Mouse (Mus musculus): Measurements from ENCODE around the gene Tmem259.

The Tmem259 gene

DNA sequence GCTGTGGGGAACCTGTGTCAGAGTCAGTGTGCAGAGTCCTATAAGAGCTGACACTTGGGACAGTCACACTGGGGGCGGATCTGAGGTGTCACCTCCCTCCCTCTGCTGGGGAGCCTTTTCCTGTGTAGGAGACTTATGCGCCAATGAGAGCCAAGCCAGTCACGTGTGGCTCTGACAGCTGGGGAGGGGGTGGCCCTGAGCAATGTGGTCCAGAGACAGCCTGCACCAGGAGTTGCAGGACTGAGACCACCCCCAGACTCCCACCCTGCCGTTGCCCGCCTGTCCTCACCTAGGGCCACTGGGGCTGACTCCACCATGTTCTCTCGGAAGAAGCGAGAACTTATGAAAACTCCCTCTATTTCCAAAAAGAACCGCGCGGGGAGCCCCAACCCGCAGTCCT, 32.4 kb upstream of the Tmem259 start, which contains the start of gene Arhgap45:
Gene Arhgap45 (plus strand): TSS at position 143 of the 400 bp plus-strand sequence.
- no peak for DNase-seq (ENCODE audit: low read depth, low spot score)

DNA sequence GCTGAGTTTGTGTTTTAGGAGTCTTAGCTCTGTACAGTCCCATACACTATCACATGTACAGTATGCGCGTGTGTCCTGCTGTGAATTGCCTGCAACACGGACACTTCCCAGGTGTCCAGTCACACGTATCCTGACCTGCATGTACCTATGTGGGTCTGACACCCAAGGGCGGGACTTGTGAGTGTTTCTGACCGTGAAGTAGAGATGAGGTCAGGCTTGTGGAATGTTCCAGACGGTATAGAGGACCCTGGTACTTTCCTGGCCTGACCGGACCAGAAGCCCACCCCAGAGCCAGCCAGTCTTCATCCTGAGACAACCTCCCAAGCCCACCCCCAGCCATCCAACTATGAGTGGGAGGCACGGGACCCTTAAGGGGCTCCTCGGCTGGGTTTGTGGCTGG, 31.5 kb upstream of the Tmem259 start:
- DNase-seq (ENCODE audit: low read depth, low spot score) = no peak

DNA sequence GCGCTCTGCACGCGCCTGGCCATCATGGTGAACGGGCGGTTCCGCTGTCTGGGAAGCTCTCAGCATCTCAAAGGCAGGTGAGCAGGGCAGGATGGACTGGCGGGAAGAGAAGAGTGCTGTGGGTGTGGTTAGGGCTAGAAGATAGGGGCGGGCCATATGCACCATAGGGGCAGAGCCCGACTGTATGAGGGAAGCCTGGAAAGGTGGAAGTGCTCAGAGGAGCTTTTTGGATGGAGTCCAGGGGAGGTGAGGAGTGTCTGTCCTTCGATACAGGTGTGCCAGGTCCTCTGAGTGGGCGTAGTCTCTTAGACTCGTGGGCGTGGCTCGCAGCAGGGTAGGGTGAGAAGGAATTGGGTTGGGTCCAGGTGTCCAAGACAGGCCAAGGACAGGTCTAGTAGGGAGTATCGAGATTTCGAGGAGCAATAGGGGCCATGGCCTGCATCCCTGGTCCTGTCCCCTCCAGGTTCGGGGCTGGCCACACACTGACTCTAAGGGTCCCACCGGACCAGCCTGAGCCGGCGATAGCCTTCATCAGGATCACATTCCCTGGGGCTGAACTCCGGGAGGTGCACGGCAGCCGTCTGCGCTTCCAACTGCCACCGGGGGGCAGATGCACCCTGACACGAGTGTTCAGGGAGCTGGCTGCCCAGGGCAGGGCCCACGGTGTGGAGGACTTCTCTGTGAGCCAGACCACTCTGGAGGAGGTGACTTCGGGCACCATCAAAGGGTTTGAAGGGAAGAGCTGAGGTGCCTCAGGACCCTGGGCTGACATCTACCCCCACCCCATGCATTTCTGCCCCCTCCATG, 30.6 kb upstream of the Tmem259 start:
- DNase-seq (ENCODE audit: low read depth, low spot score) = no peak

DNA sequence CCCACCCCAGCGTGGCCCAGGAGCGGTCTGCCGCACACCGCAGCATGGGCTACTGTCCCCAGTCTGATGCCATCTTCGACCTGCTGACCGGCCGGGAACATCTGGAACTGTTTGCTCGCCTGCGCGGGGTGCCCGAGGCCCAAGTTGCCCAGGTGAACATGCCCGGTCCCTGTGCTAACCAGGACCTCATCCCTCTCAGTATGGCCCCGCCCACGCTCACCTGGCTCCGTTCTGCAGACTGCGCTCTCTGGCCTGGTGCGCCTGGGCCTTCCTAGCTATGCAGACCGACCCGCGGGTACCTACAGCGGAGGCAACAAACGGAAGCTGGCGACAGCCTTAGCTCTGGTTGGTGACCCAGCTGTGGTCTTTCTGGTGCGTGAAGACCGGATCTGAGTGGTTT, 29.5 kb upstream of the Tmem259 start:
- DNase-seq (ENCODE audit: low read depth, low spot score) = no peak

DNA sequence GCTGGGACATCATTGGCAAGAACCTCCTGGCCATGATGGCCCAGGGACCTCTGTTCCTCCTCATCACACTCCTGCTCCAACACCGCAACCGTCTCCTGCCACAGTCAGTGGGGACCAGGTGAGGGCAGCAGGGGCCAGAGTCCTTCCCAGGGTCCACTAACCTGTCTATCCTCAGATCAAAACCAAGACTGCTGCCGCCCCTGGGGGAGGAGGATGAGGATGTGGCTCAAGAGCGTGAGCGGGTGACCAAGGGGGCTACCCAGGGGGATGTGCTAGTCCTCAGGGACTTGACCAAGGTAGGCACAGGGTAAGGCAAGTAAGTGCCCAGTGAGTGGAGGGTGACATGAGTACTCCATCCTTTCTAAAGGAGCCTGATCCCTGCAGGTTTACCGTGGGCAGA, 27.6 kb upstream of the Tmem259 start:
- no peak for DNase-seq (ENCODE audit: low read depth, low spot score)

DNA sequence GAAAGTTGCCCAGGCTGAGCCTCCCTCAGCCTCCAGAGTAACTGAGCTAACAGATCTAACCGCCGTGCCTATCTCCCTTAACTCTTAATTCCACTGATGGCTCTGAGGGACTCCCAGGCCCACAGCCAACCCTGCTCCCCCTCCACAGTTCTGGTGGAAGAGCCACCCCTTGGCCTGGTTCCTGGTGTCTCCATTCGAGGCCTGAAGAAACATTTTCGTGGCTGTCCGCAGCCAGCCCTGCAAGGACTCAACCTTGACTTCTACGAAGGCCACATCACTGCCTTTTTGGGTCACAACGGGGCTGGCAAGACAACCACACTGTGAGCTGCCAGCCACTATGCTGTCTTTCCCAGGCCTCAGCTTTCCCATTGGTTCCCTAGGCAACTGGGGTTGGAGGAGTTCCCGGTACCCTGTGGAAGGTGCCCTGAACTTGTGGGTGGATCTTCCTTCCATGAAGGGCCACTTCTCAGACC, 20.1 kb upstream of the Tmem259 start:
- no peak for DNase-seq (ENCODE audit: low read depth, low spot score)

DNA sequence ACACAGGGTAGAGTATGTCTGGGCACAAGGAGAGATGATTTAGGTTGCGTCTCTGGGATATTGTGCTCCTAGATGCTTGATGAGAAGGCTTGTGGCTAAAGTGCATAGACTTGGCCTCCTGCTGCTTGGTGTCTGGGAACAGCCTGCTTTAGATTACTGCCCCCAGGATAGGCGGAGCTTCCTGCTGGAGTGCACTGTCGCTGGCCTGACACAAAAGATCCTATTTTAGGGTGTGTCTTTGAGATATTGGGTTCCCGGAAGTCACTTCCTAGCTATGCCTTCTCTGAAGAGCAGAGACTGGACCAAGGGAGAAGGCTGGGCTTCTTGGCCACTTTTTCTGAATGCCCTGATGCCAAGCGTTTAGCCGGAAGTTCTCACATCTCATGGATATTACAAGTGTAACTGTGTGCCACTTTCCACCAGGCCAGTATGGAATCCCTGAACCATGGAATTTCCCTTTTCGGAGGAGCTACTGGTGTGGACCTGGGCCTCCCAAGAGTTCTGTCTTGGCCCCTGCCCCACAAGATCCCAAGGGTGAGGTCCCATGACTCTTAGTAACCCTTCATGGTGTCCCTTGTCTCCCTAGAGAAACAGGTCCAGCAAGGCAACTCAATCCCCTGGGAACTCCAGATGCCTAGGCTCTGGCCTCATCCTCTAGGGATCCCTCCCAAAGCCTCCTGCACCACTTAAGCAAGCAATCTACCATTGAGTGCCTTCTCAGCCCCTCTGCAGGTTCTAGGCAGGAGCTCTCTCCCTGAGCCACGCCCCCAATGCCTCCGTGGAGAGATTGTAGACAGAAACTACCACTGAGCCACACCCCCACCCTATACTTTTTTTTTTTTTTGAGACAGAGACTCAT, 19.5 kb upstream of the Tmem259 start:
- no peak for DNase-seq (ENCODE audit: low read depth, low spot score)

DNA sequence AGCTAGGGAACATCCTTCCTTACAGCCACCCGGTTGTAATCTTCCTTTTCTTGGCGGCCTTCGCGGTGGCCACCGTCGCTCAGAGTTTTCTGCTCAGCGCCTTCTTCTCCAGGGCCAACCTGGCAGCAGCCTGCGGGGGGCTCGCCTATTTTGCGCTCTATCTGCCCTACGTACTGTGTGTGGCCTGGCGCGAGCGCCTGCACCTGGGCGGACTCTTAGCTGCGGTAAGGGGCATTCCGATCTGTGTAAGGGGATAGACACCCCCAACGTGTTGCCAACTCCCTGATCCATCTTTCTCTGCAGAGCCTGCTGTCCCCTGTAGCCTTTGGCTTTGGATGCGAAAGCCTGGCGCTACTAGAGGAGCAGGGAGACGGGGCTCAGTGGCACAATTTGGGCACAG, 18.7 kb upstream of the Tmem259 start:
- DNase-seq (ENCODE audit: low read depth, low spot score) = no peak

DNA sequence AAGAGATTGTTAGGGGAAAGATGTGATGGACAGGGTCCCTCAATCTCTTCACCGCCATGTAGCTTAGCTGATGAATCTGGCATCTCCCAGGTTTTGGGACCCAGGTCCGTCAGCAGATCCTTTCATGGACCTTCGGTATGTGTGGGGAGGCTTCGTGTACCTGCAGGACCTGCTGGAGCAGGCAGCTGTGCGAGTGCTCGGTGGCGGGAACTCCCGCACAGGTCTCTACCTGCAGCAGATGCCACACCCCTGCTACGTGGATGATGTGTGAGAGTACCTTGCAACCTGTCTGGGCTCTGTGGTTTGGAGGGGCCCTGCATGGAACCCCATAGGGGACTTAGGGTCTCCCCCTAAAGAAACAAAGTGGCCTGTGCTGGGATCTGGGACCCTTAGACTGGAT, 17.8 kb upstream of the Tmem259 start:
- no peak for DNase-seq (ENCODE audit: low read depth, low spot score)

DNA sequence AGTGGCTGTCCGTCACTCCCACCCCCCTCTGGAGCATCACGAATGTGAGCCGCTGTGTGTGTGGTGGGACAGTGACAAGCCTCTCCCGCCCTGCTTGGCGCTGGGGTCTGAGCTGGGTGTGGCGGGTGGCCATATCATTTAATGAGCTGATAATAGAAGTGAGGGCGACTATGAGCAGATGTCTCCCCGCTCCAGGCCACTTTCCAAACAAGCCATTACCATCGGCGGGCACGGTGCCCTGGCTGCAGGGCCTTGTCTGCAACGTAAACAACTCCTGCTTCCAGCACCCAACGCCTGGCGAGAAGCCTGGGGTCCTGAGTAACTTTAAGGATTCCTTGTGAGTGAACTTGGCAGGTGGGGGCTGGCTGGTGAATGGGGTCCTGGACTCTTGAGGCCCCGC, 13.7 kb upstream of the Tmem259 start:
- no peak for DNase-seq (ENCODE audit: low read depth, low spot score)

DNA sequence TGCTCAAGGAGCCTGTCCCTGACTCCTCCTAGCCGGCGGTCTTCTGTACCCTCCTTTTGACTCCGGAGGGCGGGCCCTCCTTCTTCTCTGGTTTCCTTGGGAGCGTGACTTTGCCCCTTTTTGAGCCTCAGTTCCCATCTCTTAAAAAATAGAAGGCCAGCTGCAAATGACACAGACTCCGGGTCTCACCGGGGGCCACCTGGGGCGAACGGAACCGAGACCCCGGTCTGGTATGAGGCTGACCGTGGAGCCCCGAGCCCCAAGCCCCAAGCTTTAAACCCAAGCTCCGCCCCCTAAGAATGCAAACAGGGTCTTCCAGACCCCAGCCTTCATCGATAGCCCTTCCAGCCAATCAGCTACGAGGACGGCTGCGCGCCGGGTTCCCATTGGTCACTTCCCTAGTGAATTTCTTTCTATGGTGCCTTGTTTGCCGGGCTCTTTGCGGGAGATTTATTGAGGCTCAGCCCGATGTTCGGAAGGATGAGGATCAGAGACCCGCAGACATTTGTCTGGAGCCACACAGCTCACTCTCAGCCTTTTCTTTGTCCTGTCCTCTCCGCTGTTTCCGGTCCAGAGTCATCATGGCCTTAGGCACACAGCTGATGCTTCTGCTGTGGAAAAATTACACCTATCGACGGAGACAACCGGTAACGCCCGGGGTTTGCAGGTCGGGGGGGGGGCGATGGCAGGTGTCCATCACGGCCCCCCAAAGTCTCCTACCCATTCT, 13.1 kb upstream of the Tmem259 start:
- DNase-seq (ENCODE audit: low read depth, low spot score) = no peak

DNA sequence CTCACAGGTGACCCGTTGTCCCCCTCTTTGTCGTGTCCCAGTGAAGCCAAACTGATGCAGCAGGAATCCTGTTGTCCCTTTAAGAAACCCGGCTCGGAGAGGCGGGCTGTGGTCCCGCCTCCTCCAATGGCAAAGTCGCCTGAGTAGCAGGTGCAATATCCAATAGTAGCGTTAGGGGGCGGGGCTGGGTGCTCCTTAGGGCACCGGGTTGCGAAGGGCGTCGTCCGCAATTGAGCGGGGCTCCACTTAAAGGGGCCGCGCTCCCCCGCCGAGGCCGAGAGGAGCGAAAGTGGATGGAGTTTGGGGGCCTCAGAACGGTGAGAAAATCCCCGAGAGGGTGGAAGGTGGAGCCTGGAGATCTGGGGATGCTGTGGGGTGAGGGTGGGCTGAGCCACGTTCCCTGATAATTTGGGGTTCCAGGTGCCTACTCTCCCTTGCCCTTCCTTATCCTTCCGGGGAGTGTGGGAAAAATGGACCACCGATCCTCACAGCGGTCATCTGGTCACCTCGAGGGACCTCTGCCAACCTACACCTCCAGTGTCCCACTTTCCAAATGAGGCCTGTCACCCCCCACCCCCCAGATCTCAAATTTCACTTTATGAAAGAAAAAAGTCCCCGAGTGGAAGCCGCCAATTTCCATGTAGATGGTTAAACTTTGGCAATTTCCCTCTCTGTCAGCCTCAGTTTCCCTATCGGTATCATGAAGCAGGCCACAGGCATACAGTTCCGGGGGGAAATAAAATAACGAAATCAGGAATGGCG, 12.3 kb upstream of the Tmem259 start, which contains the start of gene Abca7:
Gene Abca7 (plus strand): TSS at position 223 of the 762 bp plus-strand sequence.
- DNase-seq (ENCODE audit: low read depth, low spot score) = peak; percentile 83

DNA sequence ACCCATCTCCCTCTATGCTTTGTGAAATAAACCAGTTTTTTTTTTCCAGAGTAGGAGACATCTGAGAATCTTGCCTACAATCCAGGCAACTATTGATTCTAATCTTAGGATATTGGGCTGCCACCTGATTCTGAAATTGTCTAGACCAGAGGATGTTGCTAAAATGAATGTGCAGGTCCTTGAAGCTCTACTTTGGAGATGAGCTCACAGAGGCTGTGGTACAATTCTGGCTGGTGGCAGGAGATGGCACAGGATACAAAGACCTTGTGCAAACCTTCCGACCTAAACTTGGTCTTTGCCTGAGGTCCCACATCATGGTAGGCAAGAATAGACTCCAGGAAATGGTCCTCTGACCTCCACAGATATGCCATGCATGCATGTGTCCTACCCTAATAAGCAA, 11.5 kb upstream of the Tmem259 start:
- no peak for DNase-seq (ENCODE audit: low read depth, low spot score)

DNA sequence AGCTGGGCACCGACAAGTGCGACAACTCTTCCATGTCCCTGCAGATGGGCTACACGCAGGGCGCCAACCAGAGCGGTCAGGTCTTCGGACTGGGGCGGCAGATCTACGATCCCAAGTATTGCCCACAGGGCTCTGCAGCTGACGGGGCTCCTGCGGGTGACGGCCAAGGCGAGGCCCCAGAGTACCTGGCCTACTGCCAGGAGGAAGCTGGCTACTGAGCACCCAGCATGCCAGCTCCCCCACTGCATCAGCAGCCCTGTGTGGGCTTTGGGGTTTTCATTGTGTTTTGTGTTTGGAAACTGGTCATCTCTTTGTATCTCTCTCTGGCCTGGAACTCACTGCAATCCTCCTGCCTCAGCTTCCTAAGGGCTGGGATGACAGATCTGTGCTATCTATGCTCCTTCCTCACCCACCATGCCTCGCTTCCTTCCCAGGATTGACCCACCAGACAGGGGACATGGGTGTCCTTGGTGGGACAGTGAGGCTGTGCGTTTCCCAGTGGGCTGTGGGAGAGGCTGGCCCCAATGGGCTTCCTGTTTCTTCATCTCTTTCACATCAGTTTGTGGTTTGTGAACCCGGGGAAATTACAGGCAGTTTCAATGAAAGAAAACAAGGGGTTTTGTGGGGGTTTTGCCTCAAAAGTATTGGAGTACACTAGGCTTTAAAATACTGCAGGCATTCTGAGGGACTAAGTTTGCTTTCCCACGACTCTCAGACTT, 10.4 kb upstream of the Tmem259 start:
- no peak for DNase-seq (ENCODE audit: low read depth, low spot score)

DNA sequence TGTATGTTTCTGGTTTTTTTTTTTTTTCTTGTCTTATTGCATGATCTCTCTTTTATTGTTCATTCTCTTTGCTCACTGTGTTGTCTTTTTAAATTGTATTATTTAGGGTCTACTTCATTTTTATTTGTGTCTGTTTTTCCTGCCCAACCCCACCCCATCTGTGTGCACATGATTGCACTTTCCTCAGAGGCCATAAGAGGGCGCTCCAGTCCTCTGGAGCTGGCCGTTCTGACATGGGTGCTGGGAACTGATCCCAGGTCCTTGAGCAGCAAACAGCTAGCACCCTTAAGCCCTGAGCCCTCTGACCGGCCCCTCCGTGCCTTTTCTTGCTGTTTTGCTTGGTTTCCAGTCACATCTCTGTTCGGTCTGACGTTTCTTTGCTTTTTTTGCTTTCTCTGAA, 7.4 kb upstream of the Tmem259 start:
- no peak for DNase-seq (ENCODE audit: low read depth, low spot score)

DNA sequence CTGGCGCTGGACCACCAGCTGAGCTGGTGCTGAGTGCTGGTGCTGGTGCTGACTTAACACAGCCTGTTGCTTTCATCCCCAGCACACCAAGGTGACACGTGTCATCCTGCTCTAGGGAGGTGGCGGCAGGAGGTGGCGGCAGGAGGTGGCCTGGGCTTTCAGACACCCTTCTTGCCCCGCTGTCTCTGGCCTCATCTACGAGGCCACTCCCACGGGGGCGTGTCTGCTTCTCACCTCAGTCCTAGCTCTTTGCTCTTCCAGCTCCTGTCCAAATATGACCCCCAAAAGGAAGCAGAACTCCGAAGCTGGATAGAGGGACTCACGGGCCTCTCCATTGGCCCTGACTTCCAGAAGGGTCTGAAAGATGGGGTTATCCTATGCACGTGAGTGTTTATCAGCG, 7.0 kb upstream of the Tmem259 start:
- no peak for DNase-seq (ENCODE audit: low read depth, low spot score)

DNA sequence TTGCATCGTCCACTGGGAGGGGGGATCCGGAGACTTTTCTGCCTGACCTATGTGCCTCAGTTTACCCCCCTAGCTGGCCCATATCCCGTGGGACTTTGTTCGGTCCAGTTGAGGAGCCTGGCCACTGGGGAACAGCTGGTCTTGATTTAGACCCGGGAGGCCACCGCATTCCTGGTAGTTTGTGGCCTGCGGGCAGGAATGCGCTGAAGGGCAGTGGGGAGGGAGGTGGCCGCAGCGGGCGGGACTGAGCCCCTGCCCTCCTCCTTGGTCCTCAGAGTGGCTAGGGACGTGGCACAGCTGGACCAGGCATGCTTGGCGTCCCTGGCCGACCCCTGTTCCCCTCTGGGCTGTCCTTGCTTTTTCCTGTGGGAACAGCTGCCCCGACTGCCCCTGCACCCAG, 5.7 kb upstream of the Tmem259 start:
- no peak for DNase-seq (ENCODE audit: low read depth, low spot score)

DNA sequence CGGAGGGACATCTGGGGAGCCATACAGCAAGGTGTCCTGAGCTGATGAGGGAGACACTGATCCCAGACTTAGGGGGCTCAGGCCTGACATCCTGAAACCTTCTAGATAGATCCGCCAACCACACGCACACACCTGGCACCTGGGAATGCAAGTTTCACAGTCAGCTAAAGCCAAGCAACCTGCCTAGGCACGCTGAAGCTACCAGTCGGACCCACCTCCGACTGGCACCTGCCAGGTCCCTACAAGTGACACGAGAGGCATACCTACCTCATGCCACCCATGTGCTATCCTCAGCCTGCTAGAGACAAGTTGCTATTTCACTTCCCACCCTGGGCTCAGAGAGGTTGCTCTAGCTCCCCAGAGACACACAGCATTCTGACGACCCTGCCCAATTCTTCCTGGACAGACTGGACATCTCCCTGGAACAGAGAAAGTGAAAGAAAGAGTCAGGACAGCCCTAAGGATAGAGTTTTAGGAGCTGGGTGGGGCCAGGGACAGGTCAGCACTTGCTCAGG, 5.2 kb upstream of the Tmem259 start:
- DNase-seq (ENCODE audit: low read depth, low spot score) = no peak

DNA sequence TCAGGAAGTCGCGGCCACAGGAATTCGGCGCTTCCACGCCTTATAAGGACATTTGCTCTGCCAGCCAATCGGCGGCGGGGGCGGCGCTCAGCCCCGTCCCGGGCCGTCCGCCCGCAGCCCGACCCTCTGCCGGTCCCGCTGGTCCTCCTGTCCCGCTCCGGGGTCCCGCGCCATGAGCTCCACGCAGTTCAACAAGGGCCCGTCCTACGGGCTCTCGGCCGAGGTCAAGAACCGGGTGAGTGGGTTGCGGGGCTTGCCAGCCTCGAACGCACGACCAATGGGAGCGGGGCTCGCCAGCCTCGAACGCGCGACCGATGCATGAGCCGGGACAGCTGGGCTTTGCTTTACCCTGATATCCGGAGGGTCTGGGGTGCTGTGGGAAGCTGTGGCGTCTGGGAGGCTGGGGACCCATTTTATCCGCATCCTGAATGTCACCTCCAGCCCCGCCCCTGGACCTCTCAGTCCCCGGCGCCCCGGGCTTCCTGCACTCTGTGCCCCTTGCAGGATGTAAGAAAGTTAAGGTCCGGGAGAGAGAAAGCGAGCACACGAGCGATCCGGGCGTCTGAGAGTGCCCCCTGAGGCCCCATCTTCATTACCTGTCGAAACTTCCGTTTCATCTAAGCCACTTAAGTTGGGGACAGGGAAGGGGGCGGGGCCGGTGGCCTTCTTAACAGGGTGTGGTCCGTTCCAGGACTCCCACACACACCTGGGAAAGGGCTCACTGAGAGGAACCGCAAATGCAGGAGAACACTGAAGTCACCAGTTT, 4.6 kb upstream of the Tmem259 start, which contains the start of gene Cnn2:
Gene Cnn2 (plus strand): TSS at position 79 of the 766 bp plus-strand sequence.
- no peak for DNase-seq (ENCODE audit: low read depth, low spot score)
